ENCODE assay signal across 8 mouse cellular contexts in genomic region chr12:70937150-70937549, GRCm38 (mm10). TPM values are rescaled to one million over a fixed set of nuclear protein-coding genes. Genes with fewer than 3 reads are reported as not detected.
A peak's percentile ranks its signal among the peaks of the same experiment; 100 is the strongest.
DNase-seq lines count a peak whose midpoint lies in the region; ATAC-seq and TF ChIP-seq lines count a peak whose summit lies in the region.

No protein-coding gene starts in this region.

- H3K36me3 ChIP-seq in midbrain, embryonic 16.5 days (ENCODE audit: control insufficient read depth, insufficient read depth, low read length), result 0 out of 2 replicates have a peak, but pooled peaks cover 2% of the 10 kb centered on the region

- no peaks in the 10 kb centered on the region for H3K9me3 ChIP-seq in midbrain, embryonic 16.5 days (replicated peaks; ENCODE audit: control insufficient read depth, low read length, poor library complexity, severe bottlenecking)

- no peak for TF ChIP-seq POLR2A in bone marrow macrophage, adult 2 months (IDR thresholded peaks at IDR 0.05; ENCODE audit: borderline replicate concordance, low read depth, low read length)

- peak overlapping the region; percentile 89 for H3K4me3 ChIP-seq in bone marrow macrophage, adult 2 months (ENCODE audit: insufficient read depth, low read length)
- H3K4me3 ChIP-seq in midbrain, embryonic 16.5 days (ENCODE audit: low read depth, low read length), result peak overlapping the region; percentile 64

- intact Hi-C loops in left cerebral cortex, postnatal 4 days (cut with DNase I), result no loop called here

- WGBS in midbrain, embryonic 16.5 days, result 15% methylated on average over 9 of the region's 12 CpGs

- TF ChIP-seq CTCF in bone marrow macrophage, adult 2 months (IDR thresholded peaks at IDR 0.05; ENCODE audit: low read depth, low read length), result no peak

- no peaks in the 10 kb centered on the region for H3K27me3 ChIP-seq in midbrain, embryonic 16.5 days (ENCODE audit: control insufficient read depth, insufficient read depth, low read depth, low read length)

- DNase-seq in left cerebral cortex, postnatal 4 days, result peak; percentile 26
- no peak for DNase-seq in left cerebral cortex, adult 18-20 months (ENCODE audit: low spot score in 2 of 2)
- DNase-seq in kidney, postnatal 36 days, result peak; percentile 6 to 16
- no peak for DNase-seq in urinary bladder, postnatal 4 days (ENCODE audit: low spot score in 2 of 2)
- DNase-seq in embryo, embryonic 10.5 days (ENCODE audit: low spot score), result no peak

- peak; percentile 26 for ATAC-seq in granulocyte monocyte progenitor cell, adult 5-6 weeks (replicated peaks; ENCODE audit: poor library complexity, severe bottlenecking)
- ATAC-seq in midbrain, embryonic 16.5 days, result peak; percentile 47

- H3K27ac ChIP-seq in bone marrow macrophage, adult 2 months (ENCODE audit: insufficient read depth, low read depth, low read length), result peak overlapping the region; percentile 97
- peak overlapping the region; percentile 85 for H3K27ac ChIP-seq in midbrain, embryonic 16.5 days (ENCODE audit: low read length)

- H3K9ac ChIP-seq in midbrain, embryonic 16.5 days (ENCODE audit: low read depth, low read length), result peak overlapping the region; percentile 54

- H3K4me1 ChIP-seq in bone marrow macrophage, adult 2 months (ENCODE audit: control insufficient read depth, insufficient read depth, low read length), result peaks cover 8% of the 10 kb centered on the region
- peaks cover 3% of the 10 kb centered on the region for H3K4me1 ChIP-seq in midbrain, embryonic 16.5 days (ENCODE audit: control insufficient read depth, insufficient read depth, low read length)

- H3K4me2 ChIP-seq in midbrain, embryonic 16.5 days (ENCODE audit: low read length), result peak overlapping the region; percentile 63

RNA-seq across cellular contexts. Expression of gene Actr10, which starts 0.5 kb away (rescaled TPM):
- 100 to 1,000 TPM; 182 to 192 TPM for total RNA-seq in left cerebral cortex, postnatal 4 days (2021)
- 100 to 1,000 TPM; 165 to 169 TPM for total RNA-seq in left cerebral cortex, adult 18-20 months (2021)
- 95.7 and 114 TPM in 2 replicates for polyA plus RNA-seq in bone marrow macrophage, adult 2 months (2012; ENCODE audit: insufficient read depth, insufficient read length, missing spikeins)
- total RNA-seq in granulocyte monocyte progenitor cell, adult 5-6 weeks (2014; fragmentation: Nextera tagmentation), result 52.2 and 73.9 TPM in 2 replicates
- 65.9 and 74.6 TPM in 2 replicates for total RNA-seq in granulocyte monocyte progenitor cell, adult 5-6 weeks (2017)
- 180 and 188 TPM in 2 replicates for polyA plus RNA-seq in midbrain, embryonic 16.5 days (2015; fragmentation: Nextera tagmentation; extraction: Ambion mirVana)

RNA-seq across cellular contexts. Expression of gene Psma3, which starts 37.3 kb away (rescaled TPM):
- 100 to 1,000 TPM; 272 to 286 TPM for total RNA-seq in left cerebral cortex, postnatal 4 days (2021)
- 100 to 1,000 TPM; 177 to 197 TPM for total RNA-seq in left cerebral cortex, adult 18-20 months (2021)
- polyA plus RNA-seq in bone marrow macrophage, adult 2 months (2012; ENCODE audit: insufficient read depth, insufficient read length, missing spikeins), result 153 and 169 TPM in 2 replicates
- 400 and 405 TPM in 2 replicates for total RNA-seq in granulocyte monocyte progenitor cell, adult 5-6 weeks (2014; fragmentation: Nextera tagmentation)
- 401 and 460 TPM in 2 replicates for total RNA-seq in granulocyte monocyte progenitor cell, adult 5-6 weeks (2017)
- polyA plus RNA-seq in midbrain, embryonic 16.5 days (2015; fragmentation: Nextera tagmentation; extraction: Ambion mirVana), result 489 and 519 TPM in 2 replicates

Comparison
In these comparisons a context has a peak if more than half of its experiments do, and no peak if none do; other contexts are left out.
1. DNase-seq: peak in left cerebral cortex, postnatal 4 days (single experiment) and kidney, postnatal 36 days (2 of 2); none in left cerebral cortex, adult 18-20 months (0 of 2), urinary bladder, postnatal 4 days (0 of 2) and embryo, embryonic 10.5 days (single experiment).